Mouse (Mus musculus) heart, postnatal 25 days (tissue): Measurements from ENCODE around the gene Cblc. TPM values are rescaled to one million over a fixed set of nuclear protein-coding genes. Genes with fewer than 3 reads are reported as not detected.
"Not testable (repeated sequence)": the region's sequence is repeated elsewhere in the genome, so short reads cannot be mapped to it uniquely, and the experiment has no call there.

Experiments used
- DNase-seq: peaks from one replicate; pipeline ENCODE4 v3.0.0; 2022; ENCODE audit warnings: low spot score
- intact Hi-C: fragments of 180-260 bp; cut with DNase I; formaldehyde crosslinking; loops from one replicate; pipeline ENCODE4 v1.15.1; 2025
- total RNA-seq, 2 experiments: library from RNA; stranded (reverse); gene quantifications; 2 replicates each; pipeline ENCODE4 v1.2.3; 2021

The Cblc gene
- total RNA-seq, 2 experiments from 2014 or later = 0.73 TPM; not detected in 1

DNA sequence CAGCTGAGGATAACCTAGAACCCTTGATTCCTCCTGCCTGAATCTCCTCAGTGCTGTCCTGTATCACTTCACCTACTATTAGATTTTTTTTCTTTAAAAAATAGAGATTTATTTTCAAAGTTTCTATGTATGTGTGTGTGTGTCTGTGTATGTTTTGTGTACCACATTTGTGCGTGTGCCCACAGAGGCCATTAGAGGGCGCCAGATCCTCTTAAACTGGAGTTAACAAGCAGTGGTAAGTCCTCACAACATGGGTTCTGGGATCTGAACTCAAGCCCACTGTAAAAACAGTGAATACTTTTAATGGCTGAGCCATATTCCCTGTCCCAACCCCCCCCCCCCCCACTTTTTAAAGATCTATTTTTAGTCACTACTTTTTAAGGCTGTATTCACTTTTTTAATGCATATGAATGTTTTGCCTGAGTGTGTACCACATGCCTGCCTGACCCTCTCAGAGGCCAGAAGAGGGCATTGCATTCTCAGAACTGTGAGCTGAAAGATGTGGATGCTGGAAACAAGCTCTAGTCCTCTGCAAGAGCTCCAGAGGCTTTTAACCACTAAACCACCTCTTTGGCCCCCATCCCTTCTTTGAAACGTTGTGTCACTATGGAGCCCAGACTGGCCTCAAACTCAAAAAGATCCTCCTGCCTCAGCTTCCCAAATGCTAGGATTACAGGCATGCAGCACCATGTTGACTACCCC lies 23.9 kb upstream of the Cblc start:
- no peak for DNase-seq
- intact Hi-C loops = no loop called here

DNA sequence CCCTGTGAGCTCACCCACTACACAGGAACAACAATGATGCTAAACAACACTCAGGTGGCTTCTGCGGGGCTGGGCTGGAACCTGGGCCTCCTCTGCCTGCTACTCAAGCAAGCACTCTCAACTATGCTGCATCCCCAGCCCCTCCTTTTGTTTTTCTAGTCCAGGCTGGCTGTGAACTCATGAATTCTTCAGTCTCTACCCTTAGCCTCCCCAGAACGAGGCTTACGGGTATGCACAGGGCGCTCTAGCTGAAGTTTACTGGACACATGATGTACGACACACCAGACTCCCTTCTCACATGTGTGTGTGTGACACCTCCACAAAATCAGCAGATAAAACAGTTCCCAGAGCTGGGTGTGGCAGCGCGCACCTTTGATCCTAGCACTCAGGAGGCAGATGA lies 22.3 kb upstream of the Cblc start:
- intact Hi-C loops = no loop called here
- no peak for DNase-seq

DNA sequence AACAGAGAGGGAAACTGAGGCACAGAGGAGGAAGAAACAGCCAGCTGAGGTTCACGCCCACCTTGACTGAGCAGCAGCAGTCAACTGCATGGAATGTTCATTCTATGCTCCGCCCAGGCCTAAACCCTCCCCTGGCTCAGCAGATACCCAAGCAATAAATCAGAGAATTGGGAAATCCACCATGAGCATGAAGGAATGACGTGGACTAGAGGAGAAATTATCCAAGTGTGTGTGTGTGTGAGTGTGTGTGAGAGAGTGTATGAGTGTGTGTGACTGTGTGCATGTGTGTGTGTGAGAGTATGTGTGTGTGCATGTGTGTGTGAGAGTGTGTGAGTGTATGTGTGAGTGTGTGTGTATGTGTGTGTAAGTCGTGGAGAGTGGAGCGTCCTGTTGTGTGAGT lies 21.8 kb upstream of the Cblc start:
- DNase-seq = no peak
- intact Hi-C loops = no loop called here

DNA sequence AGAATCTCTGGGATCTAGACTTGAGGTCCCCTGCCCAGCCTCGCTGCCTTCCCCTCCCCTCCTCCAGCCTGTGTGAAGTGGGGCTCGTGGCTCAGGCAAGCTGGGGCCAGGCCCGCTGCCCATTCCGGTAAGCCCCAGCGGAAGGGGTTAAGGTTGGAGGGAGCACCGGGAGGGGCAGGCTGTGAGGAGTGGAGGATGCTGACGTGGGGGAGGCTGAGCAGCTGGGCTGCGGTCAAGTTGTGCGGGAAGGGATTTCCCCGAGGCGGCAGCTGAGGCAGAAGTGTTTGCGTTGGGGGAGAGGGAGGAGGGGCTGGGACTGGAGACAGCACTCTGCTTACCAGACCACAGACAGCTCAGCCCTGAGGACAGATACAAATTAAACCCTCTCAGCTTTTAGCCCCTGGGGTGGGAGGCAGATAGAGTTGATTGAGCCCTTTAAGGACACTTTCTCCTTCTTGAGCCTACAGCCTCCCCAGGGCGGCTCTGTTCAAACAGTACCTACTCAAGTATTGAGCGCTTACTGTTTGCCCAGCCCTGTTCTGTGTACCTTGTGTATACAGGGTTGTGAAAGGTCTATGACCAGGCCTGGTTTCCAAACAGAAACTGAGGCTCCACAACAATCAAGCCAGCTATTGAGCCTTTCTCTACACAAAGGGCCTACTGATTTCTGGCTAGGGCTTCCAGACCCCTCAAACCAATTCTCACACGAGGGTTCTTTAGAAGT lies 20.9 kb upstream of the Cblc start:
- intact Hi-C loops = no loop called here
- peak; percentile 61 for DNase-seq

- peak; percentile 83 for DNase-seq
- intact Hi-C loops = no loop called here
These were observed 19.7 kb upstream of the Cblc start for GRCm38 (mm10) chr7:19816224-19816771.

DNA sequence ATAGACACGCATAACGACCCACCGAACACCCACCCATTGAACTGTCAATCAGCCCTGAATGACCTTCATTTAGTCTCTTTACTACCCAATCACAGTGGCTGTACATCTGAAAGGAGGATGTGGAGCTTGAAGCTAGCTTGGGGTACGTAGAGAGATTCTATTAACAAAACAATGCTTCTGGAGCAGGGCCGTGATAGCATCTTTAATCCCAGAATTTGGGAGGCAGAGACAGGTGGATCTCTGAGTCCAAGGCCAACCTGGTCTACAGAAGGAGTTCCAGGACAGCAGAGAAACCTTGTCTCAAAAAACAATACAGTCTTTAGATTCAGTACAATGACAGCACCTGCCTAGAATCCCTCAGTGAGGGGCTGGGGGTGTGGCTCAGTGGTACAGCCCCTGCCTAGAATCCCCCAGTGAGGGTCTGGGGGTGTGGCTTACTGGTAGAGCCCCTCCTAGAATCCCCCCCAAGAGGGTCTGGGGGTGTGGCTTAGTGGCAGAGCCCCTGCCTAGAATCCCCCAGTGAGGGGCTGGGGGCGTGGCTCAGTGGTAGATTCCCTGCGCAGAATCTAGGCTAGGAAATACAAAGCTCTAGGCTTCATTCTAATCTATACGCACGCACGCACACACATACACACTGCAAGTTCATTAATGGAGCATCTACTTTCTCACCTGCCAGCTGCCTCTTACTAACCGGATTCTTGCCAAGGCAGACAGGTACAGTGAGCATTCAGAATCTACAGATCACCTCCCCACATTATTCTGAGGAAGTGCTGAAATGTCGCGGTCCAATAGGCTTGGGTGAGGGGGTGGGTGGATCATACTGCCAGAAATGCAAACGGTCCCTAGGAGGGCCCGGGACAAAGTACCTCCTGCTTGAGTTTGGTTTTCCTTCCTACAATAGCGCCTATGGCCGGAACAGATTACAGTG lies 19.0 kb upstream of the Cblc start:
- no peak for DNase-seq
- intact Hi-C loops = no loop called here

DNA sequence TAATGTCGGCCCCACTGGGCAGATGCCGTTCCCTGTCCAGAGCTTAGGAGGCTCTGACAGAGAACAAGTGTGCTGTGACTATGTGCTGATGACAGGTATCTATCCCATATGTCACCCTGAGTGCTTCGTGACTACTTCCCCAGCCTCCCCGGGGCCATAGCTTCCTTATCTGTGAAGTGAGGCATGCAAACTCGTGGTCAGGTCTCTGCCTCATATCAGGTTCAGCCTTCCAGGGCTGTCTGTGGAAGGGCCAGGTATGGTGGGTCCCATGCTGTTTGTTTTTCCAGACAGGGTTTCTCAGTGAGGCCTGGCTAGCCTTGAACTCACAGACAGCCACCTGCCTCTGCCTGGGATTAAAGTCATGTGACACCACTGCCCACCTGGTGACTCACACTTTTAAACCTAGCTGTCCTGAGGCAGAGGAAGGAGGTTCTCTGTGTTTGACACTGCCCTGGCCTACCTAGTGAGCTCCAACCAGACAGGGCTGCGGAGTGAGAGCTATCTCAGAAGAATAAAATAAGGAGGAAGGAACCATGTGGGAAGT lies 17.0 kb upstream of the Cblc start:
- no peak for DNase-seq
- intact Hi-C loops = no loop called here

DNA sequence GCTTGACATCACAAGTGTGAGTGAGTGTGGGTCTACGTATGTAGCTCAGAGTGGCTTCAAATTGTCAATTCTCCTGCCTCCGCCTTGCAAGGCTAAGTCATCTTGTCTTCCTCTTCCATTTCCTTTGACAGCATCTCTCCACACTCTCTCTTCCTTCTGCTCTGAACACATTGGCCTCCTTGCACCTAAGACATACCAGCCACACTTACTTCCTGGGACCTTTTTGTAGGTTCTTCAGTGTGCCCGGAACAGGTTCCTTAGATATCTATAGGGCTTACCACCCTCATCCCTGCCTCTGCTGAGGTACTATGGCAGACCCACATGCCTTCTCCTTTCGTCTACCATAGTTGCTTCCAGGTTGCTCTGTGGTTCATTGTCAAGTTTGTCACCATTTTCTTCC lies 16.6 kb upstream of the Cblc start:
- intact Hi-C loops = no loop called here
- no peak for DNase-seq

DNA sequence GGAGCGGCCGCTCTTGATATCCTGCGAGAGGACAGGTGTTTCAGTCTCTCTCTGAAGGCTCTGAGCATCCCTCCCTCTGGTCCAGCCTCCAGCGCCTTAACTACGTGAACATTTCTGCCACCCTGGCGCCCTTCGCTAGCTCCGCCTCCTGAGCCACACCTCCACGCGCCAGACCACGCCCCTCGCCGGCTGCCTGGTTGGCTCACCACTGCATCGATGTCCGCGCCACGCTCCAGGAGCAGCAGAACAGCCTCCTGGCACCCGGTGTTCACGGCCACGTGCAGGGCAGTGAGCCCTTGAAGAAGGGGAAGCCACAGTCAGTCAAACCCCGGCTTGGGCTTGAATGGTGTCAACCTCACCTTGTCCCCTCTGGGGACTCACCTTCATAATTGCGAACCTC lies 14.5 kb upstream of the Cblc start:
- intact Hi-C loops = no loop called here
- no peak for DNase-seq

- DNase-seq = no peak
- intact Hi-C loops = loop anchor here (10.0 kb wide), 1 partner anchor 145 kb away; the partner anchor contains the start of gene Igsf23
These were observed 12.8 kb upstream of the Cblc start for GRCm38 (mm10) chr7:19809369-19809768.

- intact Hi-C loops = loop anchor here (10.0 kb wide), 1 partner anchor 148 kb away; the partner anchor contains the start of gene Igsf23
- no peak for DNase-seq
These were observed 9.9 kb upstream of the Cblc start for GRCm38 (mm10) chr7:19806356-19806969.

GRCm38 (mm10) chr7:19802995-19803394 lies 6.4 kb upstream of the Cblc start:
- intact Hi-C loops = loop anchor here (1.0 to 10.0 kb wide), 3 partner anchors 40 to 152 kb away; partner anchors contain the start of gene Igsf23
- DNase-seq = no peak

- intact Hi-C loops = loop anchor here (10.0 kb wide), 1 partner anchor 154 kb away; the partner anchor contains the start of gene Igsf23
- DNase-seq = no peak
These were observed 4.2 kb upstream of the Cblc start for GRCm38 (mm10) chr7:19800764-19801163.

DNA sequence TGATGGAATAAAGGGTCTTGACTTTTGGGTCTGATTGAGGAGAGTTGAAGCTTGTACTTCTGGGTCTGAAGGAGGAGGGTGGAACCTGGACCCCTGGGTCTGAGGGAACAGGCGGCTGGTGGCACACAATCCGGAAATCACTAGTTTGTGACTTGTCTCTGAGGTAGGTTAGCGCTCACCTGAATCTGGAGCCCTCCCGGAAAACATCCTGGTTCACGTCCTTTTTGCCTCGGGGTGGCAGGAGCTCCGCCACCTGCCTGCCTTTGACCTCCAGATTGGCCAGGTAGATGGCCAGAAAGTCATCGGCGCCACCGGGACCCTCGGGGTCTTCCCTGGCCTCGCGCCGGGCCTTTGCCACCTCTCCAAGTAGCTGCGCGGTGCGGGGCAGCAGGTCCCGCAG lies 355 bp downstream of the Cblc start:
- DNase-seq = no peak
- intact Hi-C loops = no loop called here

DNA sequence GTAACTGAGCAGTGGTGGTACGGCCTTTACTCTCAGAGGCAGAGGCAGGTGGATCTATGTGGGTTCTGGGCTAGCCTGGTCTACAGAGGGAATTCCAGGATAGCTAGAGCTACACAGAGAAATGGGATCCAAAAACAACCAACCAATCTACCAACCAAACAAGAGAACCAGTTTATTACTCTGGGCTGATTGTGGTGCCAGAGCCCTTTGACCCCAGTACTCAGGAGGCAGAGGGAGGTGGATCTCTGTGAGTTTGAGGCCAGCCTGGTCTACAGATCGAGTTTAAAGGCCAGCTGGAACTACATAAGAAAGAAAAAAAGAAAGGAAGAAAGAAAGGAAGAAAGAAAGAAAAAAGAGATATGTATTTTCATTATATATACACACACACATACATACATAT lies 1.4 kb downstream of the Cblc start:
- intact Hi-C loops = no loop called here
- DNase-seq = no peak

GRCm38 (mm10) chr7:19792701-19793630 lies 3.6 kb downstream of the Cblc start:
- intact Hi-C loops = loop anchor here (2.0 kb wide), 1 partner anchor 126 kb away; no protein-coding TSS in a partner anchor
- no peak for DNase-seq

GRCm38 (mm10) chr7:19791504-19791903 lies 5.1 kb downstream of the Cblc start:
- intact Hi-C loops, DNase-seq: not testable (repeated sequence)

DNA sequence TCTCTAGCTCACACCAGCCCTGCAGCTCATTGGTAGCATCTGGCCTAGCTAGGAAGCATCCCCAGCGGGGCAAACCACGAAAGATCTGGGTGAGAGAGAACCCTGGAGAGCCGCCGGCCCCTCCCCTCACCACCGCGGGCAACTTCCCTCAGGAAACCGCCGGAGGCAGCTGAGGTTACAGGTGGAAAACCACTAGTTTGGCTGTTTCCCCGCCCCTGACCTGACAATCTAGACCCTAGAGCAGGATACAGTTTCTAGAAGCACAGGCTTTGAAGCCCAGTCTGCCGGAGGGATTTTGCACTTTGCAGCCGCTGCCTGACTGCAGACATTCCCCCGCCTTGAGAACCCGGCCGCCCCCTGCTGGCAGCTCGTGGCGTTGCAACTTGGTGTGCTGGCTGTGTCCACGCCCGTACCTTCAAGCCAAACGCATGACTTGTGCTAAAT lies 6.7 kb downstream of the Cblc start:
- peak; percentile 70 for DNase-seq
- intact Hi-C loops = loop anchor here (1.0 kb wide), 1 partner anchor 40 kb away; the partner anchor contains the start of gene Nectin2
